Mouse (Mus musculus): Measurements from ENCODE around the gene Epha8.

Epha8 gene

DNA sequence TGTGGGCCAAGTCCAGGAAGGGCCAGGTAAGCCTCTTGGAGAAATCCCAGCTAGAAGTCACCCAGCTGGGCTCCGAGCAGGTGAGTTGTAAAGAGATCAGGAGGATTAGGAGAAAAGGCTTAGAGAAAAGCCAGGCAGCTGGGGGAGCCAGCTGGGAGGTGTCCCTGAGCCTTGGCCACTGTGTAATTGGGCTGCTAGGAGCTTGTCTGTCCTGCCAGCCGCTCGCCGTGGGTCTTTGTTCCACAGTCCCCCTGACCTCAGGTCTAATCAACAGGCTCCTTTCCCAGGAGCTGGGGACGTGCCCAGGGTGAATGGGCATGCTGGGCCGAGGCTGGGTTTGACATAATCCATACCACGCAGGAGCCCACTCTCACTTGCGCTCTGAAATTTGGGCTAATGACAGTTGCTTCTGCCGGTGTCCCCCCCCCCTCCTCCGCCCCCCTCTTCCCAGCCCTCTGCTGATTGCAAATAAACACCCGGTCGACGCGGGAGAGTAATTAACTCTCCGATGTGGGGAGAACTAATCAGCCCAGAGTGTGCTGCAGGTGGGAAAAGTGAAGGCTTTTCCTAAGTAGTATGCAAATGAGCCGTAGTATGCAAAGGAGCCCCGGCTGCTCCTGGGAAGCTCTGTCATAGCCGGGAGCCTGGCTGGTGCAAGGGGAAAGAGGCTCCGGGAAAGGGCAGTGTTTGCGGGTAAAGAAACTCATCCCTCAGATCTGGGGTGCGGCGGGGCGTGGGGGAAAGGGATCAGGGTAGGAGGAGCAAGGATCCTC is 51.7 kb downstream of the Epha8 start:
- DNase-seq, result no peak

DNA sequence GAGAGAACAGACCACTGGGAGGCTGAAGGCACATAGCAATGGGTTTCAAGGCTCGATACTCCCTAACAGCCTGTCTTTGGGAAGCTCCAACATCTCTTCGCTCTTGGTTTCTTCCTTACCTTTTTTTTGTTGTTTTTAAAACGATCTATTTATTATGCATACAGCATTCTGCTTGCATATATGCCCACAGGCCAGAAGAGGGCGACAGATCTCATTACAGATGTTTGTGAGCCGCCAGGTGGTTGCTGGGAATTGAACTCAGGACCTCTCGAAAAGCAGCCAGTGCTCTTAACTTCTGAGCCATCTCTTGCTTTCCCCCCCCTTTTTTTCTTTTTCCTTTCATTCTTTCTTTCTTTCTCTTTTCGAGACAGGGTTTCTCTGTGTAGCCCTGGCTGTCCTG is 57.5 kb downstream of the Epha8 start:
- DNase-seq, result no peak

DNA sequence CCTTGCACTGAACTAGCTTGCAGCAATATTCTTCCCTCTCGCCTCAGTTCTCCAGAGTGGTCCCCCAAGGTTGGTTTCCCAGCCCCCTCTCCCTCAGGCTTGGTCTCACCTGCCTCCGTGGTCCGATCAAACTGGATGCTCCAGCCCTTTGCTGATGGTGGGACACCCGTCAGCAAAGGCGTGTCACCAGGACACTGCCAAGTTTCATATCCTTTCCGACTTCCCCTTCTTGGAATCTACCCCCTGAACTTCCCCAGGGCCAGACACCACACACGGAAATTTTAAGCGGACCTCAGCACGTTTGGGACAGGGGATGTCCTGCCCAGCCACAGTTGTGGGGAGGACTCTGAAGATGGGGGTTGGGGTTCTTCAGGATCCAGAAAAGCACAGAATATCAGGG is 58.0 kb downstream of the Epha8 start, which contains the start of gene C1qa:
TSS of gene C1qa (minus strand) at position 167 of the 400 bp plus-strand sequence.
- no peak for DNase-seq

DNA sequence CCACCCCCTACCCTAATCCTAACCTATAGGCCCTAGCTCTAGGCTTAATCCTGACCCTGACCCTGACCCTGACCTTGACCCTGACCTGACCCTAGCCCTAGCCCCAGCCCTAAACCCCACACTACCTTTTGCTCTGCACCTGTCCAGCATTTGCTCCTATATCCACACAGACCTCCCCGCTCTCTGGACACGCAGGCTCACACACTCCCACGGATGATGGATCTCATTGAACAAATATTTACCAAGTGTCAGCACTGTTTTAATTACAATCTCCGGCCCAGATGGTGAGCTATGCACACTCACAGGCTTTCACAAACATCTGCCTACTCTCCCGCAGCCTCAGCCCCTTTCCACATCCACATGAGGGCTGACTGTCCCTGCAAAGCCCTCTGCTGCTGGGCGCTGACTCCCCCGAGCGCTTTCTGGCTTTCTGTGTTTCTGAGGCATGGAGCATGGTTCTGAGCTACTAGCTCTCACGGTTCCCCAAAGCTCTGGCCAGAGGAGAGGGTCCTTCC is 58.5 kb downstream of the Epha8 start:
- DNase-seq, result no peak

DNA sequence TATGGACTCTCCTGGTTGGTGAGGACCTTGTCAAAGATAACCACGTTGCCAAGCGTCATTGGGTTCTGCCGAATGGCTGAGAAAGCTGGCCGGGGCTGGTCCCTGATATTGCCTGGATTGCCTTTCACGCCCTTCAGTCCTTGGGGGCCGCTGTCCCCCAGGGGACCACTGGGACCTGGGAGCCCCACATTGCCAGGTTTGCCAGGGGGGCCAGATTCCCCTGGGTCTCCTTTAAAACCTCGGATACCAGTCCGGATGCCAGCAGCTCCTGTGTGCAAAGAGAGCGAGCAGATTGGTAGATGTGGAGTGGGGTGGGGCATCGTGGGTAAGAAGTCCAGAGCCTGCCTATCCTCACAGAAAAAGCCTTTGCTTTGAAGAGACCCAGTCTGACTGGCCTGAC is 60.2 kb downstream of the Epha8 start:
- no peak for DNase-seq

DNA sequence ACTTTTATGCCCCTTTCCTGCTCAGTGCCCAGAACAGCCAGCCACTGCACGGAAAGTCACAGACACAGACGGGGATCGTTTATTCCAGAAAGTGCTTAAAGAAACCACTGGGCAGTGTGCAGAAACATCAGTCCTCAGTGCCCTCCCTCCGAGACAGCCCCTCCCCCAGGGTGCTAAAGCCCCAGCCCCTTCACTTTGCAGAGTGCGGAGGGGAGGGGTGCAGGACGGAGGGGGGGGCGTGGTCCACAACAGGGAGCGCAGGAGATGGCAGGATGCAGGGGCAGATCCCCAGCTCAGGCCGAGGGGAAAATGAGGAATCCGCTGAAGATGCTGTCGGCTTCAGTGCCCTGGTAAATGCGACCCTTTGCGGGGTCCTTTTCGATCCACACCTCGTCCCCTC is 60.8 kb downstream of the Epha8 start:
- no peak for DNase-seq

DNA sequence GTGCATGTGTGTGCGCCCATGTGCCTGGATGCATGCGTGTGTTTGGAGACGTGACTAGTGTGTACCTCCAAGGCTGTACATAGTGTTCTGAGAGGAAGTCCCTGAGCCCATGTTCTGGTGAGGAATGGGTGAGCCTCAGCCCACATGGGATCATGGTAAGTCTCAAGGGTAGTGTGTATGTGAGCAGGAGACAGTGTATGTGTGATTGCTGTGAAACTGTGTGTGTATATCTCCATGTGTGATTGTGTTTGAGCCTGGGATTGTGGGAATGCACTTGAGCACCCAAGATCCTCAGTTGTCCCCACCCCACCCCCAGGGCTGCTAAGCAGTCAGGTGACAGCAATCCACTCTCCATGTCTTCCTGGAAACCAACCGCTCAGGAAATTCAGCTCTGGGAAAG is 61.8 kb downstream of the Epha8 start:
- DNase-seq, result no peak

DNA sequence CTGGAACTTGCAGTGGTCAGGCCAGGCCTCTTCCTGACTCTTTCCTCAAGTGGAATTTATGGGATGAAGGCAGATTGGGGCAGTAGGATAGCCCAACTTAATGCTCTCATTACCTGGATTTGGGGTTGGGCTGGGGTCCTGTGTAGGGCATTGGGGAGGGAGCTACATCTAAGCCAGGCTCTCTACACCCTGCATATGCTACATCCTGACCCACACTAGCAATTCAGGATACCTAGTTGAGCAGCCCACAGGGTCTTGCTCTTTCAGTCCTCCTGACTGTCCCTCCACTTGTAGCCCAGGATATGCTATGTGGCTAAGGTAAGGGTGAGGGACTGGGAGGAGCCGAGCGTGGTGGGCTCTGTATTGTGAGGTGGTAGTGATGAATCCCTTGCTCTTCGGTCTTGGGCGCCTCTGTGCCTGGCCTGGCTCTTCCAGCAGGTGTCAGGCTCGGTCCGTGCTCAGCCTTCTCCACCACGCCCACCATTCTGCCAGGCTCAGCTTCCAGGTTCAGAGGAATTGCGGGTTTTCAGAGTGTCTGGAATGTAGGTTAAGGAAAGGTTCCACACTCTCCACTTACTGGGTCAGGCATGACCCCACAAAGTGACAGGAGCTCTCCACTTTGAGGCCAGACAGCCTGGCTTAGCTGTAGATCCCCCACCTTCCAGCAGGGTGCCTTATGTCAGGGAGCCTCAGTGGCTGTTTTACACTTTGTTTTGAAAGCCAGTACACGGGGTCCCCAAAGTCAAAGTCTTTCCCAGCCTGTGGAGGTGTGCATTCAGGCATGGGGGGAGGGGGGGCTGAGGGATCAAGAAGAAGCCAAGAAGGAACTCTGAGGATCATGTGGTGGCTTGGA is 62.7 kb downstream of the Epha8 start:
- DNase-seq, result peak in 1 of 2 experiments; percentile 61

DNA sequence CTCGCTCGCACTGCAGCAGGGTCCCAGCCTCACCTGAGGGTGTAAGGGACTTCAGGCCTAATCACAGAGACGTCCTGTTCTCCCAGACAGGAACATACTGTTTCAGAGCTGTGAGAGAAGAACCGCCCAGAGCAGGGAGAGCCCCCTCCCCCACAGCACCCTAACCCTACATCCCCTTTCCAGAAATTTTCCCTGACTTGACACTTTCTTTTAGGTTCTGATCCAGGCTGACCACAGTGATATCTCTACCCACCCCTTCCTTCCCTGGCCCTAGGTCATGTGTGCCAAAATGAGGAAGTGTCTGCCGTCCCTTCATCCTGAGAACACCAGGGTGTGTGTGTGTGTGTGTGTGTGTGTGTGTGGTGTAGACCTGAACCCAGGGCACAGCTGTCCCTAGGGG is 63.8 kb downstream of the Epha8 start, which contains the start of gene C1qc:
TSS of gene C1qc (minus strand) at position 255 of the 400 bp plus-strand sequence.
- peak in 1 of 2 experiments; percentile 28 for DNase-seq

DNA sequence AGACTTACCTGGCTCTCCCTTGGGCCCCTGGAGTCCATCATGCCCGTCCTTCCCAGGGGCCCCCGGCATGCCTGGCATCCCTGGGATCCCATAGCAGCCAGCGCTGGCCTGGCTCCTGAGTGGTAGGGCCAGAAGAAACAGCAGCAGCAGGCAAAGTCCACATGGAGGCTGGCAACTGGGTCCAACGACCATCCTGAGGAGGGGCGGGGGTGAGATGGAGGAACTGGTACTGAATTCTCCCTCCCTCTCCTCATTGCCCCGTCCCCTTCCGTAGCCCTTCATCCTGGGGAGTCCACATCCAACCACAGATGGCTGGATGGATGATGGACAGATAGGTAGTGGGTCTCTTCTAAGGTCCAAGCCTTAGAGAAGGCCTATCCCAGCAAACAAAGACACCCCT is 64.2 kb downstream of the Epha8 start:
- DNase-seq, result no peak

DNA sequence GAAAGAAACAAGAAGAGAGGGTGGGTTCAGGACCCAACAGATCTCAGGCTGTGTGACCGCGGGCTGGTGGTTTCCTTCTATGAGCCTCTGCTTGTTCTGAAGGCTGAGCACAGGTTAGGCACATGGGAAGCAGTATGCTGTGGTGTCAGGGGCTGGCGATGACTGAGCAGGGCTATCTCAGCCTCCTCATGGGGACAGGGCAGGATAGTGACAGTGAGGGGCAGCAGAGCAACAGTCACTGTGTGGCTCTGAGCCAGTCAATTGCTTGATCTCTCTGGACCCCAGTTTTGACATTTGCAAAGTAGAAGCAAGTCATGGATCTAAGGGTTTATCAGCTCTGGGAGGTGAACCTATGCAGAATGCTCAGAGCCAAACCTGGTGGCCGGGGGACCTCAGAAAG is 65.5 kb downstream of the Epha8 start:
- DNase-seq, result no peak

DNA sequence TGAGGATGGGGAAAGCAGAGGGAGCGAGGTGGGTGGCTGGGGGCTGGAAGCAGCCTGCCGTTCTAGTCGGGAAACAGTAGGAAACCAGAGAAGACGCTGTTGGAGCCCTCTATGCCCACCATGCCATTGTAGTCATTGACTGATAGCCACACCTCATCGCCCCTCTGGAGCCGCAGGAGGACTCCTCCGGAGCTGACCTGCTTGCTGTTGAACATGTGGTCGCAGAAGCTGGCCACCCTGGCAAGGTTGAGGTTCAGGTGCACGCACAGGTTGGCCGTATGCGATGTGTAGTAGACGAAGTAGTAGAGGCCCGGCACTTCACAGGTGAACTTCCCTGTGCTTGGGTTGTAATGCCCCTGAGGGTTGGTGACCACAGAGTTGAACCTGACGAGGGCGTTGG is 66.6 kb downstream of the Epha8 start:
- DNase-seq, result no peak

DNA sequence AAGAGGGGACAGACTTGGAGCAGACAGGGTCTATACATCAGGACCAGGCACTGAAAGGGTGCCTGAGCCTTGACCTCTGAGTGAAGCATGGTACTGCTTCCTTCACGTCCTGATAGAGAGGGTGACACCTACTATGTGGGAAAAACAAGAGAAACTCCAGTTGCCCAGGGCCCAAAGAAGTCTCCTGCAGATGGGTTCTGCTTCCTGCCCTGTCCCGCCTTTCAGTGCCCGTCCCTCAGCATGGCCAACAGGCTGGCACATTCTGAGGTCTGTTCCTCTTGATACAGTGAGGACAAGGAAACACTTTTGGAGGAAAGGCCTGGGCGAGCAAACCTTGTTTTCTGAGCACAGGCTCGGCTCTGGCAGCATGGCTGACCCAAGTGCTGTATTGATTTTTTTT is 68.9 kb downstream of the Epha8 start:
- no peak for DNase-seq

DNA sequence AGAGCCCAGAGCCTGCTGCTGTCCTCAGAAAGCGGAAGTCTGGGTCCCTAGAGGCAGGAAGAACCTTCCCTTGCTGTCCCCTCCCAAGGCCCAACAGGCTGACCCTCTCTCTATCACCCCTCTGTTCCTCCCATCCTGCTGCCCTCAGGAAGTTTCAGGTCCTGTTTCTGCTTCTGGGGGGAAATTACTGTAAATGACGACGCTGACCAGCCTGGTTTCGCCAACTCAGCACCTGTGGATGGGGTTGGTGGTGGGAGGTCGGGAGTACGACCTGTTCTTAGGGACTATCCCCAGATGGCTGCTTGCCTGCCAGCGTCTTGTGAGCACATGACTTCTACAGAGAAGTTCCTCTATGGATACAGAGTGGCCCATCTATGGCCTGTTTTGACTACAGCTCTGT is 70.5 kb downstream of the Epha8 start, which contains the start of gene C1qb:
TSS of gene C1qb (minus strand) at position 87 of the 400 bp plus-strand sequence.
- peak in 1 of 2 experiments; percentile 21 for DNase-seq
